Mouse (Mus musculus): ENCODE results near the gene Osr1.

- TF ChIP-seq CTCF (IDR thresholded peaks at IDR 0.05; ENCODE audit: low read depth) (no peak), EP300 (IDR thresholded peaks at IDR 0.05; ENCODE audit: low read depth) (no peak)
These were observed 19.7 kb downstream of the Osr1 start for GRCm38 (mm10) chr12:9589561-9590134.
